Mouse (Mus musculus) neutrophil, adult 5-6 weeks (primary cell): Measurements from ENCODE around the gene Ptpn14. TPM values are rescaled to one million over a fixed set of nuclear protein-coding genes. Genes with fewer than 3 reads are reported as not detected.

Experiments used
- ATAC-seq: fragments of 151-379, 151-347 bp; 2 replicates; pipeline ENCODE4 v1.8.0; 2017; ENCODE audit warnings: mild to moderate bottlenecking, moderate TSS enrichment; ENCODE audit not compliant: insufficient number of reproducible peaks, poor library complexity, low FRiP score, severe bottlenecking; ENCODE audit errors: extremely low read depth
- total RNA-seq: library from RNA; stranded (forward); fragments of 200-1000 nt; gene quantifications from 2 replicates; pipeline ENCODE4 v1.2.3, GENCODE M21; 2017

The Ptpn14 gene
- total RNA-seq, 1 experiment from 2014 or later = 1.3 TPM

DNA sequence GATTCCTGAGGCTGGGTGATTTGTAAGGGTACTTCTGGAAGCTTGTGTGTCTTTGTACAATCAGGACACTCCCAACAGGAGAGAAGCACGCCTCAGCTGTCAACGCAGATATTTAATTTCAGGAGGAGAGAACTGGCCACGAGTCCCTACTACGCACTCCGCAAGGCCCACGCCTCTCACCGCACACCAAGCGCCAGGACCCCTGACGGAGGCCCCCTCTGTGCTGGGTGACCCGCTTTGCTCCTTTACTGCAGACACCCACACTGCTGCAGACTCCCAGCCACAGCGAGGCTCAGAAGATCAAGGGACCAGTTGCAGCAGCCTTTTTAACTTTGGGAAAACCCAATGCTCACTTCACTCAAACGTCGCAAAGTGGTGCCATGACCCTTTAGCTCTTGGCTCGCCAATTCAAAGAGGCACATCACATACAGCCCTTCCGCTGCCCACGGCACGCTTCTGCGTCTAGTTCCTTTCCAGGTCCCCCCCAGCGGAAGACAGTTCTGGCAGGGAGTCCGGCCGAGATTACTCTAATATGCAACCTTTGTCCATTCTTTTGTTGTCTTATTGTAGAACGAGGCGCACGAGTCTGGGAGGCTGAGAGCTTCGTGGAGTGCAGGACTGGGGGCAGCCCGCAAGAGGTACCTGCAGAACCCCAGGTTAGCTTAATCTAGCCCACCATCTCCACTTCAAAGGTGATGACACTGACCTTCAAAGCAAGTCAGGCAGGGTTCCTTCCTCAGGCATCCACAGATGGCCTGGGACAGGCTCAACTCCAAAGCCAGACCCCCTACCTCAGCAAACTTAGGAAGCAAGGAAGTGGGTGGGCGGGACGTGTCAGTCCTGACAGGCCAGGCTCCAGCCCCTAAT lies 192.9 kb downstream of the Ptpn14 start:
- no peak for ATAC-seq

DNA sequence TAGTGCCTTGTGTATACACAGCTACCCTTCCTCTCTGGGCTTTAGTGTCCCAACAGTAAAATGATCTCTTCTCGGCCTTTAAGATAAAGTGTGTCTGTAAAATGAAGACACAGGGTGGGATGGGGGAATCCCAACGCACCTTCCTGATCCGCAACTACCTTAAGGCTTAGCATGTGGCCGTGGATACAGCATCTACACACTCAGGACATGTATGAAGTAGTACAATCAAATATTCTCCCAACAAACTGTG lies 193.4 kb downstream of the Ptpn14 start:
- ATAC-seq = no peak

- ATAC-seq = no peak
These were observed 193.9 kb downstream of the Ptpn14 start, which contains the start of gene Smyd2 for GRCm38 (mm10) chr1:189921818-189922592. Gene Smyd2, minus strand, starts transcription at chr1:189922363.

GRCm38 (mm10) chr1:189922721-189923120 lies 194.7 kb downstream of the Ptpn14 start:
- no peak for ATAC-seq

DNA sequence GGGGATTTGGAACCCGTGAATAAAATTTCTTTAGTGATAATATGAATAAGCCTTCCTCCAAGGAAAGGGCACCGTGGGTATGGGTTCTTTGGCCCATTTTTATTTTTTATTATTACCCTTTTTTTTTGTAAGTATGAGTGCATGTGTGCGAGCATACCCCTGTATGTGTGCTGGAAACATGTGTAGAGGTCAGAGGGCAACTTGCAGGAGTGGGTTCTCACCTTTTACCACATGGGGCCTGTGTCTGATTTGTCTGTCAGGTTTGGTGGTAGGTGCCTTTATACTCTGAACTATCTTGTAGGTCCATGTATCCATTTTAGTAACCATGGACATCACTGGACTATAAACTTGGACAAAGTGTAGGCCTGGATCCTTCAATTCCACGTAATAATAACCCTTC lies 195.1 kb downstream of the Ptpn14 start:
- no peak for ATAC-seq

GRCm38 (mm10) chr1:189923871-189924568 lies 196.0 kb downstream of the Ptpn14 start:
- ATAC-seq = peak; percentile 21; the same call in 1 of the 2 replicates

DNA sequence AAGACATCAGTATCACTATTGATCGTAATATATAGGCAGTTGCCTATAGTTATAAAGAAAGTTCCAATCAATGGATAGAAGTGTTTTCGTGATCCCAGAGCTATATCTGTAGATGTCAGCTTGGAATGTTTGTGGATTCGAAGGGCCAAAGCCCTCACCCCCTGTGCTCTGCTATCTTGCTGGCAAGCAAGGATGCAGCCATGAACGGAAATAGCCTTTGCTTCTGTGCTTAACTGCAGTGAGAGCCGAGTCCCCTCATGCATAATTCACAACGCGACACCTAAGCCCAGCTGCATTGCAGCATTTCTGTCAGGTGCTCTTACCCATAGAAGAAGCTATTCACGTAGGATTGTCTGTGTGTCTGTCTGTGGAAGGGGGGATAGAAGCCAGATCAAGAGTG lies 198.2 kb downstream of the Ptpn14 start:
- ATAC-seq = no peak

Other genes starting within 250 kb of the Ptpn14 start
- gene Cenpf, start 40.2 kb upstream of the Ptpn14 start, total RNA-seq = 0.12 and 0.23 TPM in 2 replicates
- 3.0 and 3.6 TPM in 2 replicates for gene Smyd2, start 194.1 kb downstream of the Ptpn14 start, total RNA-seq